Mouse (Mus musculus): ENCODE results near the gene Tmem213. TPM values are rescaled to one million over a fixed set of nuclear protein-coding genes. Genes with fewer than 3 reads are reported as not detected.

Tmem213 gene
- polyA plus RNA-seq, 1 experiment from 2014 or later = not detected

DNA sequence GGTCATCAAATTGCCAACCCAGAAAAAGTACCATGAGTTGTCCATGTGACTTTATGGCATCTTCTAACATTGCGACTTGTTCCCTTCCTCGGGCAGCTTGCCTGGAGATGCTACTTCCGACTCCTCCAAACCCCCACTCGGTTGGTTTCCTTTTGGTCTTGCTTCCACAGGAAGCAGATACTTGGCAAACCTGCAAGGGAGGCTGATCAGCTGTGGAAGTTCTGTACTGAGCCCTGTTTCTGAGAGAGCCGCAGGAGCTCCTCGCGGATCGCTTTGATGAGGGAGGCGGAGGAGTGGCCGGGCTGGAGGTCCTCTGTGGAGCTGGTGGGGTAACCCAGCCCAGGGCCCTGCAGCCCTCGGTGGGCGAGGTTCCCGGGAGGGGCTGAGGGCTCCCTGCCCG lies 19.1 kb downstream of the Tmem213 start:
- H3K27me3 ChIP-seq (ENCODE audit: insufficient read depth, low read length) = no peaks in the 10 kb centered on the region
- ATAC-seq (no peak), DNase-seq (no peak)
- 84% methylated on average over 14 of the region's 14 CpGs for WGBS (ENCODE audit: insufficient replicate concordance)
- H3K9ac ChIP-seq (replicated peaks) = no peak overlapping the region
- TF ChIP-seq CTCF (IDR thresholded peaks at IDR 0.05; ENCODE audit: low read depth) = no peak
- no peak for TF ChIP-seq EP300 (IDR thresholded peaks at IDR 0.05; ENCODE audit: low read depth)
- H3K36me3 ChIP-seq (replicated peaks; ENCODE audit: insufficient read depth, low read length) = no peaks in the 10 kb centered on the region
- no peaks in the 10 kb centered on the region for H3K9me3 ChIP-seq (ENCODE audit: low read length)
- no peak overlapping the region for H3K4me3 ChIP-seq (ENCODE audit: low read depth, low read length)
- no peak overlapping the region for H3K27ac ChIP-seq (ENCODE audit: low read depth)
- peaks cover 4% of the 10 kb centered on the region; the same call in 1 of the 2 replicates for H3K4me1 ChIP-seq (ENCODE audit: insufficient read depth)
- no peak overlapping the region for H3K4me2 ChIP-seq (ENCODE audit: low read depth, low read length)

DNA sequence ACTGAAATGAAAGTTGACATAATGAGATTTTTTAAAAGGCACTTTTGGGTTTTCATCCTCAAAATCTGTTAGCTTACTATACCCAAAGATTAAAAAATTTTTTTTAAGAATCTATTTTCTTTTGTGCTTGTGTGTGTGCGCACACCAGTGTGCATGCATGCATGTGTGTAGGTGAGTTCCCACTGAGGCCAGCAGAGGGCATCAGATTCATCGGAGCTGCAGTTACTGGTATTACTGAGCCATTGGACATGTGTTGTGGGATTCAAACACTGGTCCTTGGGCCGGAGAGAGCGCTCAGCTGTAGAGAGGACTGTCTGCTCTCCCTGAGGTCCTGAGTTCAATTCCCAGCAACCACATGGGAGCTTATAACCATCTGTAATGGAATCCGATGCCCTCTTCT lies 20.8 kb downstream of the Tmem213 start:
- TF ChIP-seq CTCF (IDR thresholded peaks at IDR 0.05; ENCODE audit: low read depth) = no peak
- TF ChIP-seq EP300 (IDR thresholded peaks at IDR 0.05; ENCODE audit: low read depth) = no peak
- H3K9ac ChIP-seq (replicated peaks) = no peak overlapping the region
- H3K4me2 ChIP-seq (ENCODE audit: low read depth, low read length) = no peak overlapping the region
- 89% methylated on average over 5 of the region's 5 CpGs for WGBS (ENCODE audit: insufficient replicate concordance)
- H3K27me3 ChIP-seq (ENCODE audit: insufficient read depth, low read length) = no peaks in the 10 kb centered on the region
- ATAC-seq (no peak), DNase-seq (no peak)
- no peaks in the 10 kb centered on the region for H3K9me3 ChIP-seq (ENCODE audit: low read length)
- no peak overlapping the region for H3K27ac ChIP-seq (ENCODE audit: low read depth)
- no peaks in the 10 kb centered on the region for H3K36me3 ChIP-seq (replicated peaks; ENCODE audit: insufficient read depth, low read length)
- H3K4me3 ChIP-seq (ENCODE audit: low read depth, low read length) = no peak overlapping the region
- no peaks in the 10 kb centered on the region for H3K4me1 ChIP-seq (ENCODE audit: insufficient read depth)

DNA sequence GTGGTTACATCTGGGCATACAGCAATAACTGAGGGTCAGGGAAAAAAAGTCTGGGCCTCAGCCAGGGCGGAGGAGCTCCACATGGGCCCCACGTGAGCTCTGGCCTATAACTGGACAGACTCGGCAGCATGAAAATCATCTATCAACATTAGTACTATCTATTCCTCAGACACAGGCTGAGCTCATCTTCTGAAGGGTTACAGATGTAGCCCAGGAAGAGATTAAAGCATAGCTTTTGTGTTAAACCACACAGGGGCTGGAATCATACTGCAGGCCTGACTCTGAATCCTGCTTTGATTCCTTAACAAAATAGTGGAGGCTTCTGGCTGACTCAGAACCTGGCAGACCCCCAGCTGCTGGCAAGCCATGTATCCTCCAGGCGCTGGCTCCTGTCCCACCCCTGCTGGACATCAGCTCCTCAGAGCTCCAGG lies 22.8 kb downstream of the Tmem213 start:
- WGBS (ENCODE audit: insufficient replicate concordance) = 67% methylated on average over 4 of the region's 4 CpGs
- Histone ChIP-seq H3K27me3 (ENCODE audit: insufficient read depth, low read length) (no peaks in the 10 kb centered on the region), H3K36me3 (replicated peaks; ENCODE audit: insufficient read depth, low read length) (no peaks in the 10 kb centered on the region), H3K4me3 (ENCODE audit: low read depth, low read length) (no peak overlapping the region), H3K9ac (replicated peaks) (no peak overlapping the region), H3K9me3 (ENCODE audit: low read length) (no peaks in the 10 kb centered on the region), H3K4me1 (ENCODE audit: insufficient read depth) (no peaks in the 10 kb centered on the region), H3K27ac (ENCODE audit: low read depth) (no peak overlapping the region), H3K4me2 (ENCODE audit: low read depth, low read length) (no peak overlapping the region)
- ATAC-seq = no peak
- TF ChIP-seq CTCF (IDR thresholded peaks at IDR 0.05; ENCODE audit: low read depth) (no peak), EP300 (IDR thresholded peaks at IDR 0.05; ENCODE audit: low read depth) (no peak)
- no peak for DNase-seq

DNA sequence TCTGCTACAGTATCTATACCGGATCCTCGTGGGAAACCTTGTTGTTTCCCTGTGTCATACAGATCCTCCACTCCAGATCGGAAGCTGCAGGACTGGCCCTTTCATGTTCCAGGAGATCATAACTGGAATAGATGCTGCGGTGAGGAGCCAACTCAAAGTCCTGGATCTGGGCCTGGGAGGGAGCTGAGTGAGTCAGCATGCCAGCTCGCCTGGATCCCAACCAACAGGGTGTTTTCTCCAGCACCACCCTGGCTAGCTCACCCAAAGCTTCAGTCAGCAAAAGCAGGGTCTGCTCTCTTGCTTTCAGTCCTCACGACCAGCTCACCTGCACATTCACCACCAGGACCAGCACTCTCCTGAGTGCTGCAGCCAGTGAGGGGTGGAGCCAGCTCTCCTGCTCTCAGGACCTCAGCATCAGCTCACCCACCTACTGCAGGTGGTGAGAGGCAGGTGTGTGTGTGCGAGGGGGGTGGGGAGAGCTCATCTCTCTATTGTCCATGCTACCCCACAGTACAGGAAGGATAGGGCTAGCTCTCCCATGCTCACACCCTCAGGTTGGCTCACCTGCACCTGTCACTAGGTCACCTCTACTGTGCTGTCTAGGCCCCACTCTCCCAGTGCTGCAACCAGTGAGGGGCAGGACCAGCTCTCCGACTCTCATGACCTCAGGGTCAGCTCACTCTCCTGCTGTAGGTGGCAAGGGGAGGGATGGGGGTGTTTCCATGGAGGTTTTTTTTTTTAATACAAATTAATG lies 25.9 kb downstream of the Tmem213 start:
- no peak overlapping the region for H3K27ac ChIP-seq (ENCODE audit: low read depth)
- ATAC-seq (no peak), DNase-seq (no peak)
- no peak overlapping the region for H3K4me2 ChIP-seq (ENCODE audit: low read depth, low read length)
- no peak overlapping the region for H3K9ac ChIP-seq (replicated peaks)
- 77% methylated on average over 8 of the region's 8 CpGs for WGBS (ENCODE audit: insufficient replicate concordance)
- H3K27me3 ChIP-seq (ENCODE audit: insufficient read depth, low read length) = no peaks in the 10 kb centered on the region
- no peak overlapping the region for H3K4me3 ChIP-seq (ENCODE audit: low read depth, low read length)
- H3K4me1 ChIP-seq (ENCODE audit: insufficient read depth) = no peaks in the 10 kb centered on the region
- H3K36me3 ChIP-seq (replicated peaks; ENCODE audit: insufficient read depth, low read length) = no peaks in the 10 kb centered on the region
- TF ChIP-seq CTCF (IDR thresholded peaks at IDR 0.05; ENCODE audit: low read depth) (no peak), EP300 (IDR thresholded peaks at IDR 0.05; ENCODE audit: low read depth) (no peak)
- no peaks in the 10 kb centered on the region for H3K9me3 ChIP-seq (ENCODE audit: low read length)

DNA sequence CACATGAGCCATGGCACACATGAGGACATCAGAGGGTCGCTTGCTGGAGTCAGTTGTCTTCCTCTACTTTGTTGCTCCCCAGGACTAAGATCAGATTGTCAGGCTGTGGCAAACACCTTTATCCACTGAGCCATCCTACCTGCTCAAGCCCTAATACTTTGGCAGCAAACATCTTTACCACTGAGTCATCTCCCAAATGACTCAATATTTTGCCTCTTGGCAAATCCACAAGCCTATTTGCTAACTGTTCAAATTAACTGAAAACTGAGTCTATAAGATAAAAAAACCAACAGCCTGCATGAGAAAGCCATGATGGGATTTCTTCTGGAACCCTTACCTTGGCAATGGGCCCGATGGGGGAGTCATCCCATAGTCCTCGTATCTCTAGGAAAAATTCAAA lies 30.0 kb downstream of the Tmem213 start:
- ATAC-seq = no peak
- no peak overlapping the region for H3K27ac ChIP-seq (ENCODE audit: low read depth)
- H3K4me3 ChIP-seq (ENCODE audit: low read depth, low read length) = no peak overlapping the region
- no peaks in the 10 kb centered on the region for H3K36me3 ChIP-seq (replicated peaks; ENCODE audit: insufficient read depth, low read length)
- H3K4me2 ChIP-seq (ENCODE audit: low read depth, low read length) = no peak overlapping the region
- no peak for DNase-seq
- H3K27me3 ChIP-seq (ENCODE audit: insufficient read depth, low read length) = no peaks in the 10 kb centered on the region
- no peak overlapping the region for H3K9ac ChIP-seq (replicated peaks)
- TF ChIP-seq EP300 (IDR thresholded peaks at IDR 0.05; ENCODE audit: low read depth) (no peak), CTCF (IDR thresholded peaks at IDR 0.05; ENCODE audit: low read depth) (no peak)
- peaks cover 5% of the 10 kb centered on the region; the same call in 1 of the 2 replicates for H3K4me1 ChIP-seq (ENCODE audit: insufficient read depth)
- H3K9me3 ChIP-seq (ENCODE audit: low read length) = no peaks in the 10 kb centered on the region
- WGBS (ENCODE audit: insufficient replicate concordance) = 69% methylated on average over 3 of the region's 3 CpGs

- DNase-seq = no peak
- Histone ChIP-seq H3K9me3 (ENCODE audit: low read length) (no peaks in the 10 kb centered on the region), H3K27ac (ENCODE audit: low read depth) (no peak overlapping the region), H3K36me3 (replicated peaks; ENCODE audit: insufficient read depth, low read length) (no peaks in the 10 kb centered on the region), H3K9ac (replicated peaks) (no peak overlapping the region), H3K4me1 (ENCODE audit: insufficient read depth) (peaks cover 5% of the 10 kb centered on the region; the same call in 1 of the 2 replicates), H3K4me3 (ENCODE audit: low read depth, low read length) (no peak overlapping the region), H3K27me3 (ENCODE audit: insufficient read depth, low read length) (no peaks in the 10 kb centered on the region), H3K4me2 (ENCODE audit: low read depth, low read length) (no peak overlapping the region)
- no peak for ATAC-seq
- WGBS (ENCODE audit: insufficient replicate concordance) = 77% methylated on average over 9 of the region's 9 CpGs
- no peak for TF ChIP-seq EP300 (IDR thresholded peaks at IDR 0.05; ENCODE audit: low read depth)
- TF ChIP-seq CTCF (IDR thresholded peaks at IDR 0.05; ENCODE audit: low read depth) = no peak
Measured at GRCm38 (mm10) chr6:38140402-38140801, 31.3 kb downstream of the Tmem213 start.
